Mouse (Mus musculus) lung, adult 2 months (tissue): Measurements from ENCODE around the gene Gmpr.

ENCODE experiments used
- CTCF ChIP-seq: fragments of 200-500 bp; IDR thresholded peaks from 2 replicates; pipeline ENCODE4 v1.5.1; 2011; ENCODE audit warnings: mild to moderate bottlenecking, low read length, control low read depth; ENCODE audit not compliant: insufficient read depth
- POLR2A ChIP-seq: fragments of 200-500 bp; IDR thresholded peaks from 2 replicates; pipeline ENCODE4 v1.6.1; 2011; ENCODE audit warnings: low read depth, mild to moderate bottlenecking, control low read depth, low read length, borderline replicate concordance; ENCODE audit errors: extremely low read depth

DNA sequence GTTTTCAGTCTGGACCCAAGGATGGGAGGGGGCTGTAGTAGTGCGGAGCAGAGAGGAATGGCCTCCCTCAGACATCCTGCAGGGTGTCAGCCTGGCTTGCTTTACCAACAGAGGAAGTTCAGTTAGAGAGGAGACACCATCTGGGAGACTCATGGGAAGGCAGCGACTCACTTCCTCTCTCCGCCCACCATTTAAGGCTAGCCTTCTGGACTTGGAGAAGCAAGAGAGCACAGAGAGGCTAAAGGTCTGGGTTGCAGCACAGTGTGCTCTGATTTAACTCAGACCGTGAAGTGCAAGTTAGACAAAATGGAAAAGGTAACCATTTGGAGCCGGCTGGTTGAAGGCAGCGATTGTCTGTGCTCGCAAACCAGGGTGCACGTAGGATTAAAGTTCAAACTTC lies 5.3 kb downstream of the Gmpr start:
- TF ChIP-seq CTCF (no peak), POLR2A (no peak)
